Mouse (Mus musculus): ENCODE data around the gene Sirt5. TPM values are rescaled to one million over a fixed set of nuclear protein-coding genes. Genes with fewer than 3 reads are reported as not detected.

Gene Sirt5
- polyA plus RNA-seq, 1 experiment, result 3.3 TPM

DNA sequence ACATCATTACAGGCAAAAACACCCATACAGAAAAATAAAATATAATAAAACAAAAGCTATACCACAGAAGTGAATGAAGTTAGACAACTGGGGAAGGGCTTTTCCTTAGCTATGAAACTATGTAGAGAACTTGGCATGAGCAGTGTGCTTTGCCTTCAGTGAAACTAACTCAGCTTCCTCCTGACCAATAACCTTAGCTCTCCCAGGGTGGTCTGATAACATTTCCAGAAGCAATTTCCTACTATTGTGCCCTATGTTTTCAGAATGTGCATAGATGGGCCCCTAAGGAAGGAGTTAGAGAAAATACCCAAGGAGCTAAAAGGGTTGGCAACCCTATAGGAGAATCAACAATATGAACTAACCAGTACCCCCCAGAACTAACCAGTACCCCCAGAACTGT is 18.5 kb upstream of the Sirt5 start:
- Histone ChIP-seq H3K79me2 (ENCODE audit: control insufficient read depth, insufficient read depth) (no peaks in the 10 kb centered on the region), H3K79me3 (ENCODE audit: low read depth) (no peaks in the 10 kb centered on the region)
- TF ChIP-seq CEBPB (IDR thresholded peaks at IDR 0.05; ENCODE audit: low read depth) (no peak), MYOD1 (IDR thresholded peaks at IDR 0.05; ENCODE audit: control insufficient read depth, insufficient read length, low read depth) (no peak), USF1 (IDR thresholded peaks at IDR 0.05; ENCODE audit: low read depth) (no peak), MAX (IDR thresholded peaks at IDR 0.05) (no peak), CTCF (IDR thresholded peaks at IDR 0.05; ENCODE audit: control insufficient read depth, insufficient read depth, insufficient read length) (no peak), MYOG (IDR thresholded peaks at IDR 0.05; ENCODE audit: control insufficient read depth, extremely low read depth, insufficient read length) (no peak), FOSL1 (IDR thresholded peaks at IDR 0.05; ENCODE audit: insufficient read depth, low read length, poor library complexity, severe bottlenecking) (no peak)

DNA sequence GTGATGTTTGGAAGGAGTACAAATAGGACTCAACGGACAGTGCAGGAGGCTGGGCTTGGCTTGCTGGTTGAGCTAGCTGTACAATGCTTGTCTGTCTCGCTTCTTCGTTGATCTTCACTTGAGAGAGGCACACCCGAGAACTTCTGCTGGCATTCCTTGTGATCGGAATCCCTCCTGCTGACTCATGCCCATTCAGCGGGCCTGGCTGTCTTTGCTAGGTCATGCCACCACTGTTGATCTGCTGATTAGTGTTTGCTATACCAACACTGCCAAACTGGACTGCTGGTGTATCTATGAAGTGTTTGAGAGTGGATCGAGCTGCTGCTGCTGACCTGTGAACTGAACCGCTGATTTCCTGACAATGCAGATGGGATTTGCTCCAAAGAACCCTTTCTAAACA is 15.9 kb upstream of the Sirt5 start:
- Histone ChIP-seq H3K36me3 (ENCODE audit: control insufficient read depth, insufficient read depth) (no peaks in the 10 kb centered on the region), H3K79me2 (ENCODE audit: control insufficient read depth, insufficient read depth) (no peaks in the 10 kb centered on the region), H3K79me3 (ENCODE audit: low read depth) (no peaks in the 10 kb centered on the region), H3K27me3 (ENCODE audit: control insufficient read depth, insufficient read depth, insufficient read length) (no peaks in the 10 kb centered on the region), H3K4me3 (ENCODE audit: insufficient read depth, poor library complexity, severe bottlenecking) (no peak overlapping the region), H3ac (ENCODE audit: control insufficient read depth, insufficient read length, low read depth) (no peak overlapping the region)
- TF ChIP-seq CTCF (IDR thresholded peaks at IDR 0.05; ENCODE audit: control insufficient read depth, insufficient read depth, insufficient read length) (no peak), MYOG (IDR thresholded peaks at IDR 0.05; ENCODE audit: control insufficient read depth, extremely low read depth, insufficient read length) (no peak), MAX (IDR thresholded peaks at IDR 0.05) (no peak), USF1 (IDR thresholded peaks at IDR 0.05; ENCODE audit: low read depth) (no peak), FOSL1 (IDR thresholded peaks at IDR 0.05; ENCODE audit: insufficient read depth, low read length, poor library complexity, severe bottlenecking) (no peak), CEBPB (IDR thresholded peaks at IDR 0.05; ENCODE audit: low read depth) (no peak), MYOD1 (IDR thresholded peaks at IDR 0.05; ENCODE audit: control insufficient read depth, insufficient read length, low read depth) (no peak)

More for the DNA sequence above, 18.5 kb upstream of the Sirt5 start:
- no peak overlapping the region for H3K4me3 ChIP-seq (ENCODE audit: insufficient read depth, poor library complexity, severe bottlenecking)
- no peaks in the 10 kb centered on the region for H3K27me3 ChIP-seq (ENCODE audit: control insufficient read depth, insufficient read depth, insufficient read length)
- no peak overlapping the region for H3ac ChIP-seq (ENCODE audit: control insufficient read depth, insufficient read length, low read depth)
- H3K36me3 ChIP-seq (ENCODE audit: control insufficient read depth, insufficient read depth), result no peaks in the 10 kb centered on the region

DNA sequence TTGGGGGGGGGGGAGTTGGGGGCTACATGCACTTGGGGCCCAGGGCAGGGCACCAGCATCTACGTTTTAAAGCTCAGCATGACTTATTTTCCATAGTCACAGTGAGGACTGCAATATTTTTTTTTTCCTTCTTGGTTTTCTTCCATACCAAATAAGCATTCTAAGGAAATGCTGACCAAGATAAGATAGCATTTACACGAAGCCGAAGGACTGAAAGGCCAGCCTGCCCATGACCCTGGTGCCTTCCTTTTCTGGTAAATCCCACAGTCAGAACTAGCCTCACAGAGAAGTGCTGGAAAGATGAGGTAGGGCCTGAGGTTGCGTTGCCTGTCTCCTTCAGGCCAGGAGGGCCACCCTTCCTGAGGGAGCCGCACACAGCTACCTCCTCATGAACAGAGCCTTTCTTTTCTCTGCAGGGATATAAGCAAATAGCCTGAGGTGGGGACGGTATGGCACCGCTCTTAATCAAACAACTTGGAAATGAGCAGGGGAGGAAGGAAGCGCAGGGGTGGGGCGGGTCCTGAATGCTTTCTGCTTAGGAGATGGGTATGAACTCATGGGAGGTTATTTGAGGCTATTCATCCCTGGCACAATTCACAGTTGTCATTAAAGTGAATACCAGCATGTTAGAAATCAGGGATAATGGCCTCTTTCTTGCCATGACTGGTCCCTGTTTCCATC is 14.7 kb upstream of the Sirt5 start:
- H3K27me3 ChIP-seq (ENCODE audit: control insufficient read depth, insufficient read depth, insufficient read length), result no peaks in the 10 kb centered on the region
- no peak overlapping the region for H3K4me3 ChIP-seq (ENCODE audit: insufficient read depth, poor library complexity, severe bottlenecking)
- no peak overlapping the region for H3ac ChIP-seq (ENCODE audit: control insufficient read depth, insufficient read length, low read depth)
- H3K79me3 ChIP-seq (ENCODE audit: low read depth), result no peaks in the 10 kb centered on the region
- H3K36me3 ChIP-seq (ENCODE audit: control insufficient read depth, insufficient read depth), result no peaks in the 10 kb centered on the region
- H3K79me2 ChIP-seq (ENCODE audit: control insufficient read depth, insufficient read depth), result no peaks in the 10 kb centered on the region
- TF ChIP-seq MAX (IDR thresholded peaks at IDR 0.05) (no peak), FOSL1 (IDR thresholded peaks at IDR 0.05; ENCODE audit: insufficient read depth, low read length, poor library complexity, severe bottlenecking) (no peak), CEBPB (IDR thresholded peaks at IDR 0.05; ENCODE audit: low read depth) (no peak), MYOG (IDR thresholded peaks at IDR 0.05; ENCODE audit: control insufficient read depth, extremely low read depth, insufficient read length) (no peak), CTCF (IDR thresholded peaks at IDR 0.05; ENCODE audit: control insufficient read depth, insufficient read depth, insufficient read length) (no peak), MYOD1 (IDR thresholded peaks at IDR 0.05; ENCODE audit: control insufficient read depth, insufficient read length, low read depth) (no peak), USF1 (IDR thresholded peaks at IDR 0.05; ENCODE audit: low read depth) (no peak)

DNA sequence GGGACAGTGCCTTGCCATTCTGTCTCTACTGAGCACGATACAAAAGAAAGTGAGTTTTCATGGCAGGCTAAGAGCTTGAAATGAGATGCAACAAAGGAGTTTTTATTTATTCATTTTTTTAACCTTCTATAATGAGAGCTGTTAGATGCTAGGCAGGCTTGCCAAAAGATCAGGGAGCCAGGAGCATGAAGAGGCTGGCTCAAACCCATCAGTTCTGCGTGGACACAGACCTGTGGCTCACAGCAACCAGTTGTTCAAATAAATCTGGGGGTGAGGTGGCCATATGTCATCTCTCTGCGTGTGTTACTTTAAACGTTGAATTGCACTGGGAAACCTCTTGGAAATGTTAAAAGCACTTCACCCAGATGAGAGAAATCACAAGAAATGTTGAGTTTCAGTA is 11.9 kb upstream of the Sirt5 start:
- Histone ChIP-seq H3ac (ENCODE audit: control insufficient read depth, insufficient read length, low read depth) (no peak overlapping the region), H3K4me3 (ENCODE audit: insufficient read depth, poor library complexity, severe bottlenecking) (no peak overlapping the region), H3K36me3 (ENCODE audit: control insufficient read depth, insufficient read depth) (no peaks in the 10 kb centered on the region), H3K79me3 (ENCODE audit: low read depth) (no peaks in the 10 kb centered on the region), H3K27me3 (ENCODE audit: control insufficient read depth, insufficient read depth, insufficient read length) (no peaks in the 10 kb centered on the region), H3K79me2 (ENCODE audit: control insufficient read depth, insufficient read depth) (no peaks in the 10 kb centered on the region)
- no peak for TF ChIP-seq USF1 (IDR thresholded peaks at IDR 0.05; ENCODE audit: low read depth)
- no peak for TF ChIP-seq MYOG (IDR thresholded peaks at IDR 0.05; ENCODE audit: control insufficient read depth, extremely low read depth, insufficient read length)
- TF ChIP-seq FOSL1 (IDR thresholded peaks at IDR 0.05; ENCODE audit: insufficient read depth, low read length, poor library complexity, severe bottlenecking), result no peak
- TF ChIP-seq CEBPB (IDR thresholded peaks at IDR 0.05; ENCODE audit: low read depth), result no peak
- no peak for TF ChIP-seq MYOD1 (IDR thresholded peaks at IDR 0.05; ENCODE audit: control insufficient read depth, insufficient read length, low read depth)
- no peak for TF ChIP-seq MAX (IDR thresholded peaks at IDR 0.05)
- TF ChIP-seq CTCF (IDR thresholded peaks at IDR 0.05; ENCODE audit: control insufficient read depth, insufficient read depth, insufficient read length), result no peak

DNA sequence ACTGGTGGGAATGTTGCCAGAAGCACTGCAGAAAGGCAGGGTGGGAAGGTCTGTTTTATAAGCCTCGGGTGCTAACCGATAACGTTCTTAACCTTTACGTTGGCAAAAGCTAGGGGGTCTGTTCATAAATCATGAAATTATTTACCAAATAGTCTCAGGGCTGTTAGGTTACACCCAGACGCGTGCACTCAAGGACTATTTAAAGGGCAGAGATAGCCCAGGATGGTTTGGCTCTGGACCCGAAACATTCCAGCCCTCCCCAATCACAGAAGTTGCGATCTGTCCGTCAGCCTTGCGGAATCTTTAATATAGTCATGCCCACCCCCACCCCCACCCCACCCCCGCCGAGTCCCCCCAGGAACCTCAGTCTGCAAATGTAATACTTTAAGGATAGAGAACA is 10.9 kb upstream of the Sirt5 start:
- TF ChIP-seq MAX (IDR thresholded peaks at IDR 0.05) (no peak), CEBPB (IDR thresholded peaks at IDR 0.05; ENCODE audit: low read depth) (no peak), USF1 (IDR thresholded peaks at IDR 0.05; ENCODE audit: low read depth) (no peak), MYOD1 (IDR thresholded peaks at IDR 0.05; ENCODE audit: control insufficient read depth, insufficient read length, low read depth) (no peak), FOSL1 (IDR thresholded peaks at IDR 0.05; ENCODE audit: insufficient read depth, low read length, poor library complexity, severe bottlenecking) (no peak), MYOG (IDR thresholded peaks at IDR 0.05; ENCODE audit: control insufficient read depth, extremely low read depth, insufficient read length) (no peak), CTCF (IDR thresholded peaks at IDR 0.05; ENCODE audit: control insufficient read depth, insufficient read depth, insufficient read length) (no peak)
- Histone ChIP-seq H3K36me3 (ENCODE audit: control insufficient read depth, insufficient read depth) (no peaks in the 10 kb centered on the region), H3K4me3 (ENCODE audit: insufficient read depth, poor library complexity, severe bottlenecking) (no peak overlapping the region), H3ac (ENCODE audit: control insufficient read depth, insufficient read length, low read depth) (no peak overlapping the region), H3K79me2 (ENCODE audit: control insufficient read depth, insufficient read depth) (no peaks in the 10 kb centered on the region), H3K27me3 (ENCODE audit: control insufficient read depth, insufficient read depth, insufficient read length) (no peaks in the 10 kb centered on the region), H3K79me3 (ENCODE audit: low read depth) (no peaks in the 10 kb centered on the region)

Measured in C2C12 (cell line).